Mouse (Mus musculus) layer of hippocampus, adult 9-11 months (tissue): ENCODE results near the gene Sbno2.

Source experiments
- DNase-seq: peaks from one replicate; pipeline ENCODE4 v3.0.0; 2022

The Sbno2 gene

GRCm38 (mm10) chr10:80105460-80105859 is at the start of gene Sbno2:
Gene Sbno2 (minus strand): TSS chr10:80105571.
- DNase-seq = peak; percentile 49

GRCm38 (mm10) chr10:80154384-80154783 is 49.0 kb upstream of the Sbno2 start:
- no peak for DNase-seq

- no peak for DNase-seq
Measured at GRCm38 (mm10) chr10:80153713-80154112, 48.3 kb upstream of the Sbno2 start.

- DNase-seq = peak; percentile 60
Measured at GRCm38 (mm10) chr10:80152873-80153260, 47.5 kb upstream of the Sbno2 start.

- DNase-seq = no peak
Measured at GRCm38 (mm10) chr10:80152071-80152872, 46.9 kb upstream of the Sbno2 start.

- peak; percentile 77 for DNase-seq
Measured at GRCm38 (mm10) chr10:80151211-80152034, 46.1 kb upstream of the Sbno2 start.

GRCm38 (mm10) chr10:80150226-80151210 is 45.1 kb upstream of the Sbno2 start:
- peak; percentile 65 for DNase-seq

- peak; percentile 99 for DNase-seq
Measured at GRCm38 (mm10) chr10:80149291-80150225, 44.2 kb upstream of the Sbno2 start.

GRCm38 (mm10) chr10:80148610-80149290 is 43.4 kb upstream of the Sbno2 start:
- DNase-seq = peak; percentile 94

GRCm38 (mm10) chr10:80147719-80148601 is 42.6 kb upstream of the Sbno2 start, which contains the start of gene Midn:
Gene Midn (plus strand): TSS chr10:80148272.
- DNase-seq = peak; percentile 73

GRCm38 (mm10) chr10:80147146-80147718 is 41.9 kb upstream of the Sbno2 start:
- peak; percentile 47 for DNase-seq

- DNase-seq = peak; percentile 49
Measured at GRCm38 (mm10) chr10:80146568-80147011, 41.2 kb upstream of the Sbno2 start.

- peak; percentile 34 for DNase-seq
Measured at GRCm38 (mm10) chr10:80145896-80146295, 40.5 kb upstream of the Sbno2 start.

GRCm38 (mm10) chr10:80144864-80145838 is 39.8 kb upstream of the Sbno2 start:
- peak; percentile 66 for DNase-seq

- DNase-seq = peak; percentile 28
Measured at GRCm38 (mm10) chr10:80144159-80144558, 38.8 kb upstream of the Sbno2 start.

- DNase-seq = no peak
Measured at GRCm38 (mm10) chr10:80143664-80144063, 38.3 kb upstream of the Sbno2 start.

GRCm38 (mm10) chr10:80142530-80142925 is 37.2 kb upstream of the Sbno2 start:
- DNase-seq = no peak
